Mouse (Mus musculus) megakaryocyte, embryonic 14.5 days (primary cell): ENCODE data around the gene 1110057P08Rik. TPM values are rescaled to one million over a fixed set of nuclear protein-coding genes. Genes with fewer than 3 reads are reported as not detected.
"Not testable (repeated sequence)": the region's sequence is repeated elsewhere in the genome, so short reads cannot be mapped to it uniquely, and the experiment has no call there.

Experiments
- H3K27me3 ChIP-seq: replicated peaks from 2 replicates; pipeline ENCODE3; 2012; ENCODE audit warnings: inconsistent platforms
- H3K36me3 ChIP-seq: replicated peaks from 2 replicates; pipeline ENCODE3; 2012; ENCODE audit warnings: low read length, inconsistent platforms, mixed read lengths
- H3K4me1 ChIP-seq: 2 replicates; pipeline ENCODE4 v1.6.1; 2012; ENCODE audit warnings: inconsistent platforms
- H3K4me3 ChIP-seq: replicated peaks from 2 replicates; pipeline ENCODE3; 2012; ENCODE audit warnings: moderate library complexity, mild to moderate bottlenecking, inconsistent platforms
- H3K9me3 ChIP-seq: 2 replicates; pipeline ENCODE4 v1.6.1; 2012; ENCODE audit warnings: inconsistent platforms
- FLI1 ChIP-seq: IDR thresholded peaks from 2 replicates; pipeline ENCODE4 v1.6.1; 2012; ENCODE audit warnings: low read length, inconsistent platforms, mixed read lengths
- GATA1 ChIP-seq: IDR thresholded peaks from 3 replicates; pipeline ENCODE4 v1.6.1; 2012; ENCODE audit warnings: mixed read lengths, low read length, inconsistent platforms, borderline replicate concordance
- polyA plus RNA-seq: library from polyadenylated mRNA; stranded (reverse); fragments of >175 nt; gene quantifications from 2 replicates; pipeline ENCODE4 v1.2.3, GENCODE M21; 2012; ENCODE audit warnings: low replicate concordance; ENCODE audit not compliant: insufficient read depth

The 1110057P08Rik gene
- polyA plus RNA-seq, result not detected in 2 replicates

- no peak within 1 kb of the TSS for H3K4me3 ChIP-seq
- no peaks in the 10 kb centered on the region for H3K9me3 ChIP-seq
- H3K4me1 ChIP-seq, result no peaks in the 10 kb centered on the region
- H3K27me3 ChIP-seq, result no peaks in the 10 kb centered on the region
- no peak for TF ChIP-seq GATA1
- TF ChIP-seq FLI1, result no peak
- H3K36me3 ChIP-seq, result no peaks in the 10 kb centered on the region
Measured at GRCm38 (mm10) chr16:89174435-89174834, at the start of gene 1110057P08Rik. Gene 1110057P08Rik (plus strand): TSS chr16:89174735.

- no peak for TF ChIP-seq GATA1
- TF ChIP-seq FLI1, result no peak
- Histone ChIP-seq H3K4me1 (no peaks in the 10 kb centered on the region), H3K9me3 (peaks cover 5% of the 10 kb centered on the region), H3K27me3 (no peaks in the 10 kb centered on the region), H3K36me3 (no peaks in the 10 kb centered on the region), H3K4me3 (no peak within 1 kb of the TSS)
Measured at GRCm38 (mm10) chr16:89140551-89140950, 34.0 kb upstream of the 1110057P08Rik start, which contains the start of gene Gm6358. Gene Gm6358 (plus strand): TSS chr16:89140851.

GRCm38 (mm10) chr16:89150786-89151185, 23.7 kb upstream of the 1110057P08Rik start, which contains the start of gene Gm10061:
Gene Gm10061 (plus strand): TSS chr16:89151086.
- no peaks in the 10 kb centered on the region for H3K27me3 ChIP-seq
- H3K4me1 ChIP-seq, result no peaks in the 10 kb centered on the region
- TF ChIP-seq GATA1, result no peak
- no peak within 1 kb of the TSS for H3K4me3 ChIP-seq
- H3K36me3 ChIP-seq, result no peaks in the 10 kb centered on the region
- H3K9me3 ChIP-seq, result peaks cover 19% of the 10 kb centered on the region

GRCm38 (mm10) chr16:89157652-89158051, 16.9 kb upstream of the 1110057P08Rik start, which contains the start of gene Gm9789:
Gene Gm9789 (plus strand): TSS chr16:89157952.
- no peaks in the 10 kb centered on the region for H3K36me3 ChIP-seq
- no peak for TF ChIP-seq FLI1
- TF ChIP-seq GATA1, result no peak
- no peaks in the 10 kb centered on the region for H3K4me1 ChIP-seq
- H3K27me3 ChIP-seq, result no peaks in the 10 kb centered on the region
- H3K9me3 ChIP-seq, result peaks cover 31% of the 10 kb centered on the region
- H3K4me3 ChIP-seq, result no peak within 1 kb of the TSS

GRCm38 (mm10) chr16:89169190-89169589, 5.3 kb upstream of the 1110057P08Rik start, which contains the start of gene Gm7735:
Gene Gm7735 (plus strand): TSS chr16:89169490.
- H3K4me3 ChIP-seq, H3K36me3 ChIP-seq, H3K4me1 ChIP-seq, H3K9me3 ChIP-seq, H3K27me3 ChIP-seq: not testable (repeated sequence)

- TF ChIP-seq GATA1 (no peak), FLI1 (no peak)
- Histone ChIP-seq H3K4me3 (no peak overlapping the region), H3K36me3 (no peaks in the 10 kb centered on the region), H3K9me3 (peaks cover 7% of the 10 kb centered on the region), H3K4me1 (no peaks in the 10 kb centered on the region), H3K27me3 (no peaks in the 10 kb centered on the region)
Measured at GRCm38 (mm10) chr16:89188621-89189020, 14.1 kb downstream of the 1110057P08Rik start.

GRCm38 (mm10) chr16:89205561-89205960, 31.0 kb downstream of the 1110057P08Rik start, which contains the start of gene Krtap20-2:
Gene Krtap20-2 (plus strand): TSS chr16:89205861.
- H3K36me3 ChIP-seq, result no peaks in the 10 kb centered on the region
- H3K4me3 ChIP-seq, result no peak within 1 kb of the TSS
- no peaks in the 10 kb centered on the region for H3K9me3 ChIP-seq
- TF ChIP-seq FLI1, result no peak
- TF ChIP-seq GATA1, result no peak
- H3K27me3 ChIP-seq, result no peaks in the 10 kb centered on the region
- no peaks in the 10 kb centered on the region for H3K4me1 ChIP-seq

Other genes starting within 250 kb of the 1110057P08Rik start
- not detected in 2 replicates for gene Krtap19-9b, start 242.5 kb upstream of the 1110057P08Rik start, polyA plus RNA-seq
- not detected in 2 replicates for gene Krtap16-3, start 211.9 kb upstream of the 1110057P08Rik start, polyA plus RNA-seq
- not detected in 2 replicates for gene Krtap22-2, start 164.0 kb upstream of the 1110057P08Rik start, polyA plus RNA-seq
- not detected in 2 replicates for gene Gm10229, start 159.5 kb upstream of the 1110057P08Rik start, polyA plus RNA-seq
- not detected in 2 replicates for gene Krtap6-1, start 143.0 kb upstream of the 1110057P08Rik start, polyA plus RNA-seq
- gene Gm10228, start 133.3 kb upstream of the 1110057P08Rik start, polyA plus RNA-seq, result not detected in 2 replicates
- not detected in 2 replicates for gene Krtap6-5, start 126.9 kb upstream of the 1110057P08Rik start, polyA plus RNA-seq
- gene 1110025L11Rik, start 110.7 kb upstream of the 1110057P08Rik start, polyA plus RNA-seq, result not detected in 2 replicates
- not detected in 2 replicates for gene Krtap6-3, start 90.7 kb upstream of the 1110057P08Rik start, polyA plus RNA-seq
- not detected in 2 replicates for gene Gm6358, start 33.9 kb upstream of the 1110057P08Rik start, polyA plus RNA-seq
- gene Gm10061, start 23.6 kb upstream of the 1110057P08Rik start, polyA plus RNA-seq, result not detected in 2 replicates
- gene Gm9789, start 16.8 kb upstream of the 1110057P08Rik start, polyA plus RNA-seq, result not detected in 2 replicates
- not detected in 2 replicates for gene Gm7735, start 5.2 kb upstream of the 1110057P08Rik start, polyA plus RNA-seq
- not detected in 2 replicates for gene Krtap20-2, start 31.1 kb downstream of the 1110057P08Rik start, polyA plus RNA-seq
- gene Krtap21-1, start 229.1 kb downstream of the 1110057P08Rik start, polyA plus RNA-seq, result not detected in 2 replicates
- gene Krtap6-2, start 245.4 kb downstream of the 1110057P08Rik start, polyA plus RNA-seq, result not detected in 2 replicates